Mouse (Mus musculus) cerebellum, adult 9-10 months (tissue): ENCODE results near the gene Rab39.
A peak's percentile ranks its signal among the peaks of the same experiment; 100 is the strongest.

Experiments used
- DNase-seq: peaks from one replicate; pipeline ENCODE4 v3.0.0; 2022

Gene Rab39

DNA sequence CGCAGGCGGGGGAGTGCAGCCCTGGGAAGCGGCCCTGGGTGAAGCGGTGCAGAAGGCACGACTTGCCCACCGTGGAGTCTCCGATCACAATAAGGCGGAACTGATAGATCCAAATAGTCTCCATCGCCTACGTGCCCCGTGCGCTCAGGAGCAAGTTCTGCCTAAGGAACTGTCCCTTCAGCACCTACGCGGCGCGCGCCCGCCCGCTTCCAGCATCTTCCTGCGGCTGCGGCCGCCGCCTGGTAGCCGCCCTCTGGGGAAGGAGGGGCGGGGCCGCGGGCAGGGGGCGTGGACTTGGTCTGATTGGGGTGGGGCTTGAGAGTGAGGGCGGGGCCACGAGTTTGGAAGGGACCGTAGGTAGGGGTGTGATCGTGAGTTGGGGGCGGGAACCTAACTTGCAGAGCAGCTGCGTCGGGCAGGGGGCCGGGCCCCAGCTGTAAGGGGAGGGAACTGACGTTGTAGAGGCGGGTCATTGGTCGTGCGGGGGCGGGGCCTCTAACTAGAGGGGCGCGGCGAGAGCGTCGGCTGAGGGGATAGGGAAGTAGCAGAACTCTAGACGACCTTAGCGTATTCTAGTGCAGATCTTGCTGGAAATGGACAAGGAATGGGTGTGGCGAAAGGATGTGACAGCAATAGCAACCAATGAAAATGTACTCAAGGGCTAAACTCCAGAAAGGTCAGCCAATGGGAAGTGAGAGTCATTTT, at the start of gene Rab39:
Gene Rab39 (minus strand): TSS at position 241 of the 705 bp plus-strand sequence.
- DNase-seq = peak; percentile 27

DNA sequence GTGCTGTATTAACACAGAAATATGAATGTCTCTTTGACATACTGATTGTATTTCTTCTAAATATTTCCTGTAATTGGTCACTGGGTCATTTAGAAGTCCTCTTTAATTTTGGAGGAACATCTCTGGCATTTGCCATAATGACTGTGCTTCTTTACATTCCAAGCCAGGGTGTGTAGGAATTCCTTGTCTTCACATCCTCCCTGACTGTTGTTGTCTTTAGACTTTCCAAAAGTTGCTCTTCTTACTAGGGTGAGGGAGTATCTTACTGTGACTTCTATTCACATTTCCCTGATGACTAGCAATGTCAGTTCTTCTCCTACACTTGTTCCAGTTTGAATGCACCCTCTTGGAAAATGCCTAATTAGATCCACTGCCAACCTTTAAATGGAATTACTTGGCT, 48.8 kb upstream of the Rab39 start:
- DNase-seq = no peak

DNA sequence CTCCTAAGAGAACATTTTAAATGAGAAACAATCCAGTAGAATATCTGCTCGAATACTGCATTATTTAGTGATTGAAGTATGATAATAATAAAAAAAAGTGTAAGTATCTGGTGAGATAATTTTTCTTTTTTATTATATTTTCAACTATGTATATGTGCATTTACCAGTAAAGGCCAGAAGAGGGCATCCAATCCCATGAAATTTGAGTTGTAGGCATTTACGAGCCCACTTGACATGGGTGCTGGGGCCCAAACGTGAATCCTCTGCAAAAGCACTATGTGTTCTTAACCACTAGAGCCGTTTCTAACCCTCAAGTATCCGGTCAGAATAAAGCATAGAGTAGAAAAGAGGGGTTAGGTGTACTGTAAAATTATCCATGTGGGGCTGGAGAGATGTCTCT, 44.9 kb upstream of the Rab39 start:
- DNase-seq = no peak

DNA sequence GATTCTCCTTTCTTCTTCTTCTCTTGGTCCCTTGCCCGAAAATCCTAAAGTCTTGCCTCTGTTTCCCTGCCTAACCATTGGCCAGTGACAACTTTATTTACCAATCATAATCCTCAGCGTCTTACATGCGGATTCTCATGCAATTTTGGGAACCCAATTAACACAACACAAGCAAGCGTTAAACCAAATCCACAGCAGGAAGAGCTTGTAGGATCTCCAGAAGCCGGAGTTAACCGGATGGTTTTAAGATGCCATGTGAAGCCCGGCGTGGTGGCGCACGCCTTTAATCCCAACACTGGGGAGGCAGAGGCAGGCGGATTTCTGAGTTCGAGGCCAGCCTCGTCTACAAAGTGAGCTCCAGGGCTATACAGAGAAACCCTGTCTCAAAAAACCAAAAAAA, 44.4 kb upstream of the Rab39 start:
- no peak for DNase-seq

DNA sequence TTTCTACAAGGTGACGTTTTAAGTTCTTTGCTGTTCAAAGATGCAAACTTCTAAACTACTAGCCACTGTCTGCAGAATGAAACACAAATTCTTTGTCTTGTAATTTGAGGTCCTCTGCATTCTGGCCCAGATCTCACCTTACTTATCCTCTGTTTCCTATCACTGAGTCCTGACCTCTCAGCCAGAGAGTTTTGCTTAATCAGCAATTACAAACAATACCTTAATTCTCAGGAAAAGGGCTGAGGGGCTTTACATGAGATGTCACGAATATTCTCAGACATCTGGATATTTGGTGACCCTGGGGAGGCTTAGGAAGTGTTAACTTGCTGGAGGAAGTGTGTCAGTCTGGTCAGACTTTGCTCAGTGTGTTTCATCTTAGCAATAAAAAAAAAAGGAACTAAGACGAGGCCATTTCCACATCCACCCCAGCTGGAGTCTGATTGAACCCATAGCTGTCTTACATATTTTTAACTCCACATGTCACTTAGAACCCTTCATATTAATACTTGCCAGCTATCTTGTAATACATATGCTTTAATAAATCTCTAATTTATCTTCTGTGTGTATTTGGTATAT, 34.9 kb upstream of the Rab39 start:
- DNase-seq = no peak

DNA sequence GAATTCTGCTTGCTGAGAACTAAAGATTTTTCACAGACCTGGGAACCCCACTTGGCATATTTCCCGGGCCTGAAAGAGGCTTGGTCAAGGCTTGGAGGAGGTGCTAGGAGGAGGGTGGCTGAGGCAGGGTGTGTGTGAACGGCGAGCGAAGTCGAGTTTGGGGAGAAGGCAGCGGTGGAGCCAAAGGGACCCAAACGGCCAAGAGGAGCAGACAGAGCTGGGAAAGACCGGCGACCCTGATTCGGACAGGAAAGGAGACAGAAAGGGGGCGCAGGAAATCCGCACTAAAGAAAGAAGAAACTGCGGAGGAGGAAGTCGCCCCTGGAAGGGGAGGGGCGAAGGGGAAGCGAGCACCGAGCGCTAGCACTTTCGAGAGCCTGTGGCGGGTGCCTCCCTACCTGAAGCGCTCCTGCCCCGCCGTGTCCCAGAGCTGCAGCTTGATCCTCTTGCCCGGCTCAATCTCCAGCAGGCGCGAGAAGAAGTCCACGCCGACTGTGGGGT, 491 bp downstream of the Rab39 start:
- DNase-seq = peak; percentile 11

DNA sequence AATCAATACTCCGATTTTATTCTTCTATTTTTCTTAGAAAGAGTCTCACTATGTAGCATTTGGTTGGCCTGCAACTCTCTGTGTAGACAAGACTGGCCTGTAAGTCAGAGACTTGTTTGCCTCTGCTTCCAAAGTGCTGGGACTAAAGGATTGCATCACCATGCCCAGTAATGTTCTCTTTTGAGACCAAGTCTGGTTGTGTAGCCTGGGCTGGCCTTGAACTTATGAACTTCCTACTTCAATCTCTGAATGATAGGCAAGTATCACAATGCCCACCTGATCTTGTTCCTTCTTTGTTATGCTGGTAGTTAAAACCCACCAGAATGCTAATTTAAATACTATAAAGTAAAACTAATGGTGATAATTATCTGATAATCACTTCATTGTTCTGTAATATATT, 3.0 kb downstream of the Rab39 start:
- no peak for DNase-seq

DNA sequence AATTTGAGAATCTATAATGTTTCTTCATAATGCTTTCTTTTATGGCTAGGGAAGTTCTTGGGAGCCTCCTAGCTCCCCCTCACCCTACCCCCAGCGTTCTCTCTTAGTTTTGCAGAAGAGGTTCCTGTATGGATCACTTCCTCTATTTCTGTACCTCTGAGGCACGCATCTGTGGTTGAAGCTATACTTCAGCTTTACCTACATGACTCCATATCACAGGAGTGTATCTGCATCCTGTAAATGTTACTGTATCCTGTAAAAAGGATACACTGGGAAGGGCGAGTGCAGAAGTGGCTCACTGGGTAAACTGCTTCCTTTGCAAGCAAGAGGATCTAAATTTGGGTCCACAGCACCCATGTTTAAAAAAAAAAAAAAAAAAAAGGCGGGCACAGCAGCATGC, 5.5 kb downstream of the Rab39 start:
- no peak for DNase-seq

DNA sequence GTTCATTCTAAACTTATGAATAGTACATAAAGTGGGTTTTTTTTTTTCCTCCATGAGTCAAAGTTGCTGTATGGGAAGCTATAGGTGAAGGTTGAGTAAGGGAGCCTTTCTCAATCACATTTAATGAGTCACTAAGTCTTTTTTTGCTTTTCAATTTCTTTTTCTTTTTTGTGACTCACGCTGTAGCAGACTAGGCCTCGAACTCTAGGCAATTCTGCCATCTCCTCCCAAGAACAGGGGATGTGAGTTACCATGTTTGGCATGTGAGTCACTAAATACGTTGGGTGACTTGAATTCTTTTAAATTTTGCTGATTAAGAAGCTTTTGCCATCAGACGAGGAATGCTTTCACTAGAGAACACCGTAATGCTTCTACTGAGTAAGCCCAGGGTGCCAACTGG, 10.2 kb downstream of the Rab39 start:
- DNase-seq = no peak

DNA sequence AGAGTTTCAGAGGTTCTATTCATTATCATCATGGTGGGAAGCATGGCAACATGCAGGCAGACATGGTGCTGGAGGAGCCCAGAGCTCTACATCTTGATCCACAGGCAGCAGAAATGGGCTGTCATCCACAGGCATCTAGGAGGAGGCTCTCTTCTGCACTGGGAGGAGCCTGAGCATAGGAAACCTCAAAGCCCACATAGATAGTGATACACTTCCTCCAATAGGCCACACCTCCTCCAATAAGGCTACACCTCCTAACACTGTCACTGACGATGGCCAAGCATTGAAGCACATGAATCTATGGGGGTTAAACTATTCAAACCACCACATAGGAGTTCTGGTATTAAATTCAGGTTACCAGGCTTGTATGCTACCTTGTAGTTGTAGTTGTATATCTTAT, 12.3 kb downstream of the Rab39 start:
- no peak for DNase-seq

DNA sequence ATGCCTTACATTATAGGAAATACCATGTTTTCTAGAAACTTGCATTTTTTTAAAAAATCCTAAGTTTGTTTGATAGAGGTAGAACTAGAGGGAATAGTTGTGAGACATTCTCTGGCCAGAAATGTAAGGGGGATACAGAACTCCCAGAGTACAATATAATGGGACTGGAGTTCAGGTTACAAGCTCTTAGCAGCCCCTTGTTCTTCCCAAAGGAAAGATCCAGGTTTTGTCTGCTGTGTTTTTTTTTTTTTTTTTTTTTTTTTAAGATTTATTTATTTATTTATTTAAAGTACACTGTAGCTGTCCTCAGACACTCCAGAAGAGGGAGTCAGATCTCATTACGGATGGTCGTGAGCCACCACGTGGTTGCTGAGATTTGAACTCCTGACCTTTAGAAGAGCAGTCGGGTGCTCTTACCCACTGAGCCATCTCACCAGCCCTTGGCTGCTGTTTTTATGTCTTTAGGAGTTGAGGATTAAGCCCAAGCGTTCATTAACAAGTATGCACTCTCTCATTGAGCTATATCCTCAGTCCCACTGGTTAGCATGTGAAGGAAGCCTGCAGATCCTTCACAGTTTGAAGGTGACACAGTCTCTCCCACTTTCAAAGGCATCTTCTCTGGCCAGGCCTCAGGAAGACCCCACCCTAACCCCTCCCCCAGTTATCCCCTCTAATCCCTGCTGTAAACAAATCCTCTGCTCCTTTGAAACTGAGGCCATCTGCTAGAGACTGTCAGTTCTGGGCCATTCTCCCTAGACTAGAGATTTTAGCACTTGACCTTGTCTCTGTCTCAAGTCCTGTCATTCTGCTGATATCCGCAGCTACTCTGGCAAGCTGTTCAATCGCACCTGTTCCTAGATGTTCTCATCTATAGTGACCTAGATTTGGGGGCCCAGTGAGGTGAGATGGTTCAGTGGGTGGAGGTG, 14.0 kb downstream of the Rab39 start:
- no peak for DNase-seq

DNA sequence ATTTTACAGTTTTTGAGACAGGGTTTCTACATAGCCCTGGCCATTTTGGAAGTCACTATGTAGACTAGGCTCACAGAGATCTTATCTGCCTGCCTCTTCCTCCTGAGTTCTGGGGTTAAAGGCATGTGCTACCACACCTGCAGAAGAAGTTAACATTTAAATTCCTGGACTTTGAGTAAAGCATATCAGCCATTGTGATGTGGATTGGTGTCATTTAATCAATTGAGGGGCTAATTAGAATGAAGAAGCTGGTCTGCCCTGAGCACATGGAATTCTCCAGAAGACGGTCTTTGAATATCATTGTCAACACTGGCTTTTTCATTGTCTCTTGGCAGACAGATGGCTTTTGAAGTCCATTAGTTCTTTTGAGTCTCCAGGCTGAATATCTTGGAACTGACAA, 25.2 kb downstream of the Rab39 start:
- DNase-seq = no peak

DNA sequence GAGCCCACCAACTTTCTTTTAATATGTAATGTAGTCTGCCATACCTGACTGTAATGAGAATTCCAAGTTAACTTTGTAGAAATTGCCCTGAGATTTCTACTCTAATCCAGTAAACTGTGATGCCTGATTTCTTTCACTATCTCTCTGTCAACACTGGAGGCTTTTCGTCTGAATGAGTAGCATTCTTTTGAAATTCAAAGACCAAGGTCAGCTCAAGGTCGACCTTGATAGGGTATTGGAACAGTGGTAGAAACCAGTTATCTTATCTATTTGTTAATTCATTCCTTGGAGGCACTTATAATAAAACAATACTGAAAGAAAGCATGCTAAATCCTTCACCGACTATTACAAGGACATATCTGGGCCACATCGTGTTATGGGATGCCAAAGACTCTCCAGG, 29.1 kb downstream of the Rab39 start:
- no peak for DNase-seq

DNA sequence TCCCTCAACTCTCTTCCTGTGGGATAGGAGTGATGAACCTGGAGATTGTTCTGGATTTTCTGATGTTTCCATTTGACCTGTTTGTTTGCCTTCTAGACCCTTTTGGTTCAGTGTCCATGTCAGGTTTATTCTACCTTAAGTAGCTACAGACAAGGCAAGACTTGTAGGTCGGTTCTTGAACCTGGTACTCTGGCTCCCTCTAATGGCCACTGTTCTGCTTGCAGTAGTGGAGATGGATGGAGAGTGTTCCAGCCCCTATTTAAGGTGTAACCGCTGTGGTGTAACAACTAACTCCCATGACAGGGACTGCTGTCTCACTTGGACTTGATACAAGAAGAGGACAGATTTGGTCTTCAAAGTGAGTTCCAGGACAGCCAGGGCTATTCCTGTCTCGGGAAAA, 32.5 kb downstream of the Rab39 start:
- peak; percentile 85 for DNase-seq

DNA sequence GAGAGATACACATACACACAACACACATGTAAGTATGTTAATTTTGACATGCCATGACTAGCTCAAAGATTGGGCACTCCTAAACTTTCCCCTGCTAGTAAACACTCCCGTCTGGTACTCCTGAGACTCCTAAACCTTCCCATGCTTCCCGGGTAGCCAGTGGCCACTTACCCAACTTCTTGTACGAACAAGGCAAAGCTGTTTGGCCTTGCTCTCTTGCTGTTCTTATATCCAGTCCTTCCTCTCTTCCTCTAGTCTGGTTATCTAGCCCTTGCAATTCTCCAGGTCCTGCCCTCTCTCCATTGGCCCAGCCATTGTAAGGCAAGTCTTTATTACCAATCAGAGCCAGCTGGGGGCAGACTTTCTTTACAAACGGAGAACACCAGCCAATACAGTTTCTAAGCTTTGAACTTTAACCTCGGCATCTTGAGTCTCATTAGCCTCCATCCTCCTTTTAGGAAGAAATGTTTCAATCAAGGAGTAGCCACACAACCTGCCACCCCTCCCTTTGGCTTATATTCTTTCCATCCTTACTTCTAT, 36.3 kb downstream of the Rab39 start, which contains the start of gene Cul5:
Gene Cul5 (minus strand): TSS at position 335 of the 540 bp plus-strand sequence.
- DNase-seq = no peak

DNA sequence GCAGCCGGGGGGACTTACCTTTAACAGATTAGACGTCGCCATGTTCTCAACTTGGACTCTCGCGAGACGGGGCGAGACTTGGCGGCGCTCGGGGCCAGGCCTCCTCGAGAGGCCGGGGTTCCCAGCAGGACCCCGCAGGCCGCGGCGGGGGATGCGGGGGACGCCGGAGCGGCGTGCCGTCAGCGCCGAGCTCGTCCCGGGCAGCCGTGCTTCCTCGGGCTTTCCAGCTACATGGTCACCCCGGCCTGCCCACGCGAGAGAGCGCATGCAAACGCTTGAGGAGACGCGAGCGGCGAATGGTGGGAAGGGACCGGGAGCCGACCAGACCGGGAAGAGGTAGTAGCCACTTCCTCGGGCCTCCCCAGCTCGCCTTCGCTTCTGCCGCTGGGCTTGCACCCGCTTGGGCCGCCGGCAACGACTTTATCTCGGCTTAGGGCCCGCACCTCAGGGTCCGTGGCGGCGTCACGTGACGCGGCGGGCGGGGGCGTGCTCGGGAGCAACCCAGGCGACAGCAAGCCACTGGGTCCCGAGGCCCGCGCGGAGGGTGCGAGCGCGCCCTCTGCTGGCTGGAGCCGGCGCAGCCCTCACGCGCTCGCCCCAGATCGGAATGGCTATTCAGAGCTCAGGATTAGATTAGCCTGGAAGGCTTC, 38.9 kb downstream of the Rab39 start:
- DNase-seq = peak; percentile 92

DNA sequence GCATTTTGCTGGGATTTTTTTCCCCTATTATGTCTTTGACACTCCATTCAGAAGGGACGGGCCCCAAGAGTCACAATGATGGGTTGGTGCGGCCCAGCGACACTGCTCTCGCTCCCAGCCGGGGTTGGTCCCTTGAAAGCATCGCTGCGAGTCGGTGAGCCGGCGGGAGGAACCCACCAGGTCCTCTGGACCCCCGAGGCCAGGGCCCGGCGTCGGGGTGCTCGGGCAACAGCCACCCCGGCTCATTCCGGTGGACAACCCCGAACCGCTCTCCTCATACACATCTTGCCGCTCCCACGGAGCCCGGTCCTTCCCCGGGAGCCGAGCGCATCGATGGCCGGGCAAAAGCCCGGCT, 39.4 kb downstream of the Rab39 start:
- no peak for DNase-seq

DNA sequence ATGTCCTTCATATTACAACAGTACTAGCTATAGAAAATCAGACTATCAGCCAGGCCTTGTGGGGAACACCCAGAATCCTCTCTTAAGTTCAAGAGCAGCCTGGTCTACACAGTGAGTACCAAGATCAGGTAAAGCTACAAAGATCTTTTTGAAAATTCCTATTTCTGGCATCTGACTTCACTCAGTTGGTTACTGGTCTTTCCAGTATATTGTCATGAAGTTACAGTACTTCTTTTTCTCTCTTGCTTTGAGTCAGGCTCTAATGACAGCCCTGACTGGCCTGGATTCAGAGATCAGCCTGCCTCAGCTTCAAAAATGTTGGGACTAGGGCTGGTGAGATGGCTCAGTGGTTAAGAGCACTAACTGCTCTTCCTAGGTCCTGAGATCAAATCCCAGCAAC, 40.6 kb downstream of the Rab39 start:
- DNase-seq = no peak

DNA sequence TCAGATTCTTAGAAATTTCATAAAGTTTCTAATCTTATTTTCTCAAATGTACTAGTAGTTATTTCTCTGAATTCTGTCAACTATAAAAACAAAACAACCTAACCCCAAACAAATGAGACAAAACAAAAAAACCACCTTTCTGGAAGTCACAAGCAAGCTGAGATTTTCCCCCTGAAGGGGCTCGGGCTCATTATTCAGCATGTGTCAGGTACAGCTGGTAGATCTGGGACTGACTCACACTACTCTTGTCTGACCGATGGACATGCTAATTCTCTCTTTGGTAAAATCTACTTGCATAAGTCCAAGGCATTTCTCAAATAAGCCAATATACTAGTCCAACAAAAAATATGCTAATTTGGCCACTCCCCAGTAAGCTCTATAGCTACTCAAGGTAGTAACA, 41.2 kb downstream of the Rab39 start:
- DNase-seq = no peak

DNA sequence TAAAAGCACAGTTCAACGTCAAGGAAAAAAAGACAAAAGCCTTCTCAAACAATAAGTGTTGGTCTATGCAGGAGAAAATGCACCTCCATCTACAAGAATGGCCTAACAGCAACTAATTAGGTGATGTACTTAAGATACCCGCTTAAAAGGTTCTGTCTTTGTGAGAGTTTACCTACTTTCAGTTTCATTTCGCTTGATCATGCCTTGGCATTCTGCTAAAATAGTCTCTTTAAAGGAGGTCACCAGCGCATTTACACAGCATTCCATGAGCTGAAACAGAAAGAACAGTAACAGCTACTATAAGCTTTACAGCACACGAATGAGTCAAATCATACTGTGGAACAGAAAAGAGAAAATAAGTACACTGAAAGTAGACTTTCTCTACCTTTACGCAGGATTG, 71.2 kb downstream of the Rab39 start:
- no peak for DNase-seq
